Mouse (Mus musculus): ENCODE measurements at regions not wholly inside any gene's neighbourhood (a gene's known extent, or its start where the extent isn't known, plus 50 kb on each side); places are given as distances from the start of the nearest gene placed in this dataset.
A peak's percentile ranks its signal among the peaks of the same experiment; 100 is the strongest.

DNA sequence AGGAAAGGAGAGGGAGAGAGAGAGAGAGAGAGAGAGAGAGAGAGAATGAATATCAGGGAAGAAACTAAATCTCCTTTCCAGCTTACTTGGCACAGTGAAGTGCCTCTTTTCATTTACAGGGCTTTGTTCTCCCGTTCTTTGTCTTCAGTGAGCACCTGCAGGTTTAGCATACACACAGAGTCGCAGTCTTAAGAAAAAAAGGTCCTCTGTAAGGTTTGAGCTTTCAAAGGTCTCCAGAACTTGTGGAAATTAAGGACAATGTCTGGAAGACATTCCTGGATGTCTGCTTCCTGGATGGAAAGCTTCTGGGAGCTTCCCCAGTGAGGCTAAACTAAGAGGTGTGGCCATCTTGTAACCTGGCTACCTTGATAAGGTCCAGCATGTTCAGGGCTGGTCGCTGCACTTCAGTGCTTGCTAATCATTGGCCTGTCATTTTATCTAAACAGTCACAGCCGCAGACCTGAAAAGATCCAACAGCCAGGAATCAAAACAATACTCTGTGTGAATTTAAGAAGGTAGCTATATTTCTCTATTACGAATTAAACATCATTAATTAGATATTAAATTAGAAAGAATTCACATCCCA, 113.1 kb upstream of the Ralgapa2 start:
- no peak for DNase-seq (ENCODE audit: low spot score)

- no peak for DNase-seq (ENCODE audit: low spot score)
These were observed 114.4 kb upstream of the Ralgapa2 start for GRCm38 (mm10) chr2:146626531-146626930.

DNA sequence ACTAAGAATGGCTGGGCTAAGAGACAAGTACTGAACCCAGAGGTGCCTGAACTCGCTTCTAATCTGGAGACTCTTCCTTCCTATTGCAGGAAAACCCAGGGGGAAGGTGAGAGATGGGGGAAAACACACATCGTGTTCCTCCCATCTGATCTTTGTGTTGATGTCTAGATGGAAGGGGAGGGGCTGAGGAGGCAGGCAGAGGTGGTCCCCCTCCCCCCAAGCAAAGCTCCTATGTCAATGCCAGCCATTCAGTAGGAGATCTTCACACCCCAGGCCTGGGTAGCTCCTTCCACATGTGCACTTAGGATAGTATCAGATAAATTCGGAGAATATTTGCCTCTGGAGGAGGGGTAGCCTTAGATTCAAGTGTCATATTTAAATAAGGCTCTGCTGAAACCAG, 118.0 kb upstream of the Ralgapa2 start:
- DNase-seq (ENCODE audit: low spot score) = no peak

DNA sequence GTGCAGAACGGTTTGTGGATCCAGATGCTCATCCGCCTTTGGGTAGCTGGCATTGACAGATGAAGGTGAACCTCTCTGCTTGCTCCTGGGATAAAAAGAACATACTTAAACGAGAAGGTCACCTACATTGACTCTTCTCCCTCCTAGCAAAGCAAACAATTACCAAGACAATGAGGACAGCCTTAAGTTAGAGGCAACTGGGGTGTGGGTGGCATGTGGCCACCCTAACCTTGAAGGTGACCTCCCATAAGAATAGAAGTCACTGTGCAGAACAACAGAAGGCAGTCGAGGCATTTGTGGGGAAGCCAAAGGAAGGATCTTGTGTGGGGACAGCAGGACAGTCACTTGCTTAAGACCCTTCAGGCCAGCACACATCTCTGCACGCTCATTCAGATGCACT, 119.0 kb upstream of the Ralgapa2 start:
- no peak for DNase-seq (ENCODE audit: low spot score)

DNA sequence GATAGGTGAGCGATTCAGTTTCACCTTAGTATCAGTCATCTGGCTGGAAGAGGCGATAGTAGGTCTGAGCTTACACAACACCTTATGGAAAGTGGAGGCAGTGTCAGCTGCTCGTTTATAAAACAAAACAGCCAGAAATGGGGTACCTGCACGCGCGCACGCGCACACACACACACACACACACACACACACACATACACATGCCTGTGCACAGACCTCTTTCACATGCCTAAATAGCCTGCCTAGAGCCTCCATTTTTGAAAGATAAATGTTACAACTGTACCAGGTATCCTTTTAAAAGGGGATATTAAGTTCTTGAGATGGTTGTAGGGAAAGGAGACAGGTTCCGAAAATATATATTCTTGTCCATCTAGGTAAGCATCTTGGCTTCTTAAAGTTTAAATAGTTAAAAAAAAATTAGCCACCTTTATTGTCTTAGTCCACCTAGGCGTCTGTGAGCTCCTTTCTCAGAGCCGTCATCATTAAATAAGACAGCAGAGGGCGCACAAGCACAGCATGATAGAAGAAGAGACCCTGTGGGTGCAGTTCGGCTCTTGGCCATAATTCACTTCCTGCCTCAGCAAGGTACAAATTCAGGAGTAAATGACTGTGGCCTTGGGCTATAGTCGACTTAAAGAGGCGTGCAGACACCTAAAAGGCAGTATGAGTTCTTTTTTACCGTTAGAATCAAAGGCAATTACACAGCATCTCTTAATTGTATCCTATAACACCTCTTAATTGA, 121.4 kb upstream of the Ralgapa2 start:
- DNase-seq (ENCODE audit: low spot score) = peak; percentile 76

GRCm38 (mm10) chr2:146637573-146637972, 125.4 kb upstream of the Ralgapa2 start:
- no peak for DNase-seq (ENCODE audit: low spot score)

- no peak for DNase-seq (ENCODE audit: low spot score)
These were observed 134.3 kb upstream of the Ralgapa2 start for GRCm38 (mm10) chr2:146646237-146646972.

- no peak for DNase-seq (ENCODE audit: low spot score)
These were observed 134.8 kb upstream of the Ralgapa2 start for GRCm38 (mm10) chr2:146646973-146647282.

DNA sequence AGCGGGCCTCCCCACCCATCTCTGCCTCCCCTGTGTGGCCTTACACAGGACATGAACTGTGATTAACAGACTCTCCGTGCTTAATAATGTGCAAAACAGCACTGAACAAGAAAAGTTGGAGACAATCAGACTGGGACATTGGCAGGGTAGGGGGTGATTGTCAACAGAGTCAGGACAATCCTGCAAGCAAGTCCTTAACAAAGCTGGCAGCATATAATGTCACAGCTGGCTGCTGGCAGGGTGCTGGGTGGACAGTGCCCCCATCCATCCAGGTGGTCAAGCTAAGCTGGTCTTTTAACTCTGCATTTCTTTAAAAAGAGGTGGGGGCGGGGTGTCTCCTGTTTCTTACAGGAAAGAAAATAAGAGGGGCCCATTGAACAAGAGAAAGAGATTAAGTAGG, 149.2 kb upstream of the Ralgapa2 start:
- DNase-seq (ENCODE audit: low spot score) = no peak

DNA sequence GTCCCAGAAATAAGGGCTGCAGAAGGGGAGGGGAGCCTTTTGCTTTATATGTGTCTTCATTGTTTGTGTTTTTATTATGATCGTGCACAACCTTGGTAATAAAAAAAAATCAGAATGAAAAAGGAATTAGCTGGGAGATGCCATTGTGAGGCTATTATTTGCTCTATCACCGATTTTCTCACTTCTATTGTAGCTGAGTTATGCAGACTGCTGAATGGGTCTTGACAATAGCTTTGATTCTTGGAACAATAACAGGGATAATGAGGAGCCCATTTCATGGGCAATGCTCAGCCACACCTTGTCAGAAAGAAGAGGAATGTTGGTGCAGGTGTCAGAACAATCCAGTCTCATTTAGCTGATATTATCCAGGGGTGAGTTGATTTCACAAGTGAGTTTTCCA, 160.6 kb upstream of the Ralgapa2 start:
- DNase-seq (ENCODE audit: low spot score) = no peak

DNA sequence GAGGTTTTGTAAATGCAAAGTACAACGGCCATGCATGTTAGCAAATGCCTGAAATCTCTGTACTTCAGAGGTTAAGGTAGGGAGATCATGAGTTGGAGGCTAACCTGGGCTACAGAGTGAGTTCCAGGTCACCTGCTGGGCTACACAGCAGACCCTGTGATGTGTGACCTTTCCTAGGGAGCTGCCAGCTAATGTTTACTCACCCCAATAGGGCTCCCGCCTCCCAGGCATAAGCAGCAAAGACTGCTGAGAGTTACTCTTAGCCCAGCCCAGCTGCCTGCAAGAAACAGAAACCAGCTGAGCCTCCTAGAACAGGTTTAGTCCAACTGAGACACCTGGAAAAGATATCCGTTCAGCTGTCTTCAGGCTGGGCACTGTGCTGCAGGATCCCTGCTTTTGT, 169.8 kb upstream of the Ralgapa2 start:
- no peak for DNase-seq (ENCODE audit: low spot score)

DNA sequence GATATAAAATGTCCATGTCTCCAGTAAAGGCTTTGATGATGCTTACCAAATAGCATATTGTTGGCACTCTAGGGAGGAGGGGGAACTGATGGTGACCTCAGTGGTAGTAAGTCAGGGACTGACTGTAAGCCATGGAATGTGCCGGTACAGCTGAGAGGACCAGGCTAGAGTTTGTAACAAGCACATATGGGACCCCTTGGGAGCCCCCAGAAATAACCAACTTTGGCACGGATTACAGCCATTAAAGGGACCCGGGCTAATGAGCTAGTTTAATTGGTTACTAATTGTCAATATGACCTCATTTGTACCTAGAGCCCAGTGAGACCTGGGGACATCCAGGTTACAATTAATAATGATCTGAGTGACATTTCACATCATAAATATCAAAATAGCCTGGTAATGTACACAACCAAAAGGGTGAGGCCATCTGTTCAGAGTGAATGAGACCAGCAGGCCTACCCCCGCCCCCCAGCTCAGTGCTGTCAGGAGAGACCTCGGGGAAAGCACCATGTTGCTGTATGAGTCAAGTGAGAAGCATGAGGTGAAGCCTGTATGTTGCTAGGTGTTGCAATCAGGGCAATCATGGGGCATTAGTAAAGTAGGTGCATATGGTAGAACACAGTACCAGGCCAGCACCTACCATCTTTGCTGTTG, 169.7 kb upstream of the Kiz start:
- DNase-seq (ENCODE audit: low spot score) = no peak

DNA sequence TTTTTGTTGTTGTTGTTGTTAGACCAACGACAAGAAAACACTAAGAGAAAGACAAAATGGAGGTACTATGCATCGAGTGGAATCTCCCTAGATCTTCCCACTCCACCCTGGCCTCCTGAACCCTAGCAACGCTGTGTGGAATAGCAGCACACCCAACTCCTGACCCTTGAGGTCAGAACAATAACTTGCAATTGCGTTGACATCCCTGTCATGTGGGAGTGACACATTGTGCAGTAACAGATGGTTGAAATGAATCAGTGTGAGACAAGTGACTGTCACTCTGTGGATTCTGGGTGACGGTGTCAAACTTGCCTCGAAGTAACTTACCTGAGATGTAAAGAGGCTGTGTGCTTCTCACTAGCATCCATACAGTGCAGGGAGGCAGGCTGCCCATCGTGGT, 167.1 kb upstream of the Kiz start:
- no peak for DNase-seq (ENCODE audit: low spot score)

GRCm38 (mm10) chr2:146693484-146693883, 162.2 kb upstream of the Kiz start:
- no peak for DNase-seq (ENCODE audit: low spot score)

- DNase-seq (ENCODE audit: low spot score) = no peak
These were observed 161.6 kb upstream of the Kiz start for GRCm38 (mm10) chr2:146694041-146694440.

DNA sequence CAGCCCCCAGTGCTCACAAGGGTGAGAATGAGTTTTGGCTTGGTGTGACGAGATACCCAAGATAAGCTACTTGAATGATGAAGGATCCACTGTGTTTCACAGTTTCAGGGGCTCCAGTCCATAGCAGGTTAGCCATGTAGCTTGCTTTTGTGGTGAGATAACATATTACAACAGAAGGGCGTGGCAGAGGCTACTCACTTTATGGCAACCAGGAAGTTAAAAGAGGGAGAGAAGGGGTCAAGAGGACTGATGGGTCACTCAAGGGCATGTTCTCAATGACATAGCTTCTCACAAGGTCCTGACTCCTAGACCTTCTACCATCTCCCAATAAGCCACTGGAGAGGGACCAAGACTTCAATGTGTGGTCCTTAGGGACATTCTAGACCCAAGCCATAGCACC, 159.4 kb upstream of the Kiz start:
- no peak for DNase-seq (ENCODE audit: low spot score)

DNA sequence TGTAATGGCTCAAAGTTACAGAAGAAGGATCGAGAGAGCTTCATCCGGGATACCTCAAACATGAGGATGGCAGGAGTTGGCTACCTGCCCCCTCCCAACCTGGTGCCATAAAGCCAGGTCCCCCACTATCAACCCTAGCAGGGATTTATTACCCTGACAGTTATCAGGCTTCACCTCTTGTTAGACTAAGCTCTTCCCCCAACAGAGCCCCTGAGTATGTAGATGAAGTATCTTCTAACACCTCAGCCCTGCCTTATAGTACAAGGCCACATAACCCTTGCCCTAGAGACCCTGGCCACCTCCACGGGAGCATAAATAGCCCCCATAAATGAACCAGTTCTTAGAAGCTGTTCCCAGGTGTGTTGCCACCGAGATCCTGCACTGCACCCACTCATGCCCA, 158.9 kb upstream of the Kiz start:
- no peak for DNase-seq (ENCODE audit: low spot score)

DNA sequence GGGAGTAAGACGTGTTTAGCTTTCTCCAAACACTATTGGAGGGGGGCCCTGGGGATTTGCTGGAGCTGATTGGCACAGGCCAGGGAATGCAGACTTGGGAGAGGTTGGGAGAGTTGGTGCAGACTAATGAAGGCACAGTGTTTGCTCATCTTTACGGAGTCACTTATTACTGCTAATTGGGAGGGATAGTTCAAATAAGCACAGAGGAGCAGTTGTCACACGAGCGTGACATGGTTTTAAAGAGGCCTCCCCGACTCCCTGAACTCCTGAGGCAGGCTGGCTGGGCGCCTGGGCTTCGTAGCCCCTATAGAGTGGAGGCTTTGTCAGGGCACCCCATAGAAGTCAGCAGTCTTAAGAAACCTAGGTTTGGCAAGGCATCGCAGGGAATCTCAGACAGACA, 145.0 kb upstream of the Kiz start:
- DNase-seq (ENCODE audit: low spot score) = no peak

GRCm38 (mm10) chr2:146721184-146721715, 134.4 kb upstream of the Kiz start:
- DNase-seq (ENCODE audit: low spot score) = no peak

DNA sequence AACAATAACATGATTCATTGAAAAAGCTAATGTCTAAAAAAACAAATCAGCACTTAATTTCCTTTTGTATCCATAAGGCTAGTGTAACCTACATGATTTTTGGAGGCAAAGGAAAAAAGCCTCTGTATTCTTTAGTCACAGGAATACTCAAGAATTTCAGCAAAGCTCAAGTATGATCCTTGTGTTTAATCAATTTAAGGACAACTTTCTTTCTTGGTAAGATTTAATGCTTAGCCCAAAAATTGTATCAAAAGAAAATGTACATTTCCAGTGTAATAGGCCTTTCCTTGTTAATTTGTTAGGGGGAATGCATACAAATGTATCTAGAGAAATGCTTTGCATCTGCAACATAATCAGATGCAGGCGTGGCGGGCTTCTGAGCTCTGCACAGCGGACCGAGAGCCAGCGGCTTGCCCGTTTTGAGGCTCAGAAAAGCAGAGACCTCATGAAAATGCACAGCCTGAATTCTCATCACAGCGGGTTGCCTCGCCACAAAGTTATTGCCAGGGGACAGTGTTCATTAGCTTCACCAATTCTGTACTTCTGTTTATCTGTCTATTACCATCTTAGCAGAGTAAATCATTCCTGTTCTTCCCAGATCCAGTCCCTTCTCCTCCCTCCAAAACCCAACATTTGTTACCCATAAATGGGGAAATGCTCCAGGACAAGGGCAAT, 133.2 kb upstream of the Kiz start:
- no peak for DNase-seq (ENCODE audit: low spot score)

DNA sequence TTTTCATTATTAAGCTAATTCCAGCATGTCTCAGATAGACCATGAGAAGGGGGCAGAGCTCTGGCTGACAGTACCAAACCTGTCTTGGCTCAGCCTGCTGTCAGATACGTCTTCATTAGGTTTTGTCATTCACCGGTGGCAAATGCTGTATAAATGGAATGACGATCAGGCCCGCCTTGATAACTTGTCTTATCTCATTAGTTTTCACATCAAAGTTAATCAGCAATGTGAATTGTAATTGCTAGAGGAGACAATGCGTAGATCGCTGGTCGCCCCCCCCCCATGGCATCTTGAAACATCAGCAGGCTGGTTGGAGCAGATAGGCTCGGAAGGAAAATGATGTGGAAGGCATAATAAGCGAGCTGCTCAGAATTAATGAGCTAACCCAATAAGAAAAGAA, 132.5 kb upstream of the Kiz start:
- no peak for DNase-seq (ENCODE audit: low spot score)

DNA sequence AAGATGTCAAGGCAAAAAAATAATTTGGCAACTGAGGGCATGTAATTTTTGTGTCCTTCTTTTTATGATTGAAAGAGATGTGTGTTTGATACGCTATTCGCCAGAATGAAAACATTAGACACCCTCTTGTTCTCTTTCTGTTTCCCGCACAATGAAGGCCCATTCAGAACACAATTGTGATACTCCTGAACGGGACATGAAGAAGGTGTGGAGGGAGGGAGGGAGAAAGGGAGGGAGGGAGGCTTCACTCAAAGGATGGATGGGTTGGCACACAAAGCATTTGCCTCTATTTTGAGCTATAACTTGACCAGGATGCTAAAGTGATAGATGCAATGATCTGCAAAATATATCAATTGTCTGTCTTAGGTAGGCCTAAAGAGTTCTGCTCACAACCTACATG, 132.0 kb upstream of the Kiz start:
- DNase-seq (ENCODE audit: low spot score) = no peak

Measured in testis, postnatal 10 days (tissue).